Mouse (Mus musculus) olfactory bulb, adult 2 months (tissue): ENCODE data around the gene Arpp21. TPM values are rescaled to one million over a fixed set of nuclear protein-coding genes. Genes with fewer than 3 reads are reported as not detected.
"Not testable (repeated sequence)": the region's sequence is repeated elsewhere in the genome, so short reads cannot be mapped to it uniquely, and the experiment has no call there.

Experiments used
- H3K27ac ChIP-seq: fragments of 200-500 bp; 2 replicates; pipeline ENCODE4 v1.5.1; 2012; ENCODE audit warnings: low read depth, low read length; ENCODE audit not compliant: insufficient read depth
- H3K4me1 ChIP-seq: fragments of 200-500 bp; 2 replicates; pipeline ENCODE4 v1.6.1; 2012; ENCODE audit warnings: low read length; ENCODE audit not compliant: control insufficient read depth, insufficient read depth
- H3K4me3 ChIP-seq: fragments of 200-500 bp; 2 replicates; pipeline ENCODE4 v1.5.1; 2012; ENCODE audit warnings: mild to moderate bottlenecking, low read depth, low read length, moderate library complexity; ENCODE audit not compliant: insufficient read depth
- CTCF ChIP-seq: fragments of 200-500 bp; IDR thresholded peaks from 2 replicates; pipeline ENCODE4 v1.5.1; 2012; ENCODE audit warnings: low read depth, mild to moderate bottlenecking, low read length, moderate library complexity; ENCODE audit not compliant: insufficient read depth
- POLR2A ChIP-seq: fragments of 200-500 bp; IDR thresholded peaks from 2 replicates; pipeline ENCODE4 v1.6.1; 2012; ENCODE audit warnings: mild to moderate bottlenecking, low read depth, low read length, moderate library complexity; ENCODE audit not compliant: insufficient read depth
- WGBS: fragments of 180-500 bp; shearing (Covaris S2); methylation state at CpG from one replicate; pipeline ENCODE4 v1.1.7; 2018; 5-methylcytosine and 5-hydroxymethylcytosine counted together
- polyA plus RNA-seq: library from polyadenylated mRNA; stranded (reverse); fragments of >200 nt; gene quantifications from 2 replicates; pipeline ENCODE4 v1.2.4, GENCODE M21; 2012; ENCODE audit warnings: low replicate concordance; ENCODE audit not compliant: missing spikeins, insufficient read depth, insufficient read length

Gene Arpp21
- polyA plus RNA-seq, 1 experiment, result 639 TPM

GRCm38 (mm10) chr9:112074872-112075271 lies 160.9 kb downstream of the Arpp21 start:
- no peak overlapping the region for H3K4me3 ChIP-seq
- peak overlapping the region; percentile 52 for H3K27ac ChIP-seq
- H3K4me1 ChIP-seq, result peaks cover 14% of the 10 kb centered on the region
- 27% methylated on average over 5 of the region's 5 CpGs for WGBS
- TF ChIP-seq CTCF, result no peak
- no peak for TF ChIP-seq POLR2A

DNA sequence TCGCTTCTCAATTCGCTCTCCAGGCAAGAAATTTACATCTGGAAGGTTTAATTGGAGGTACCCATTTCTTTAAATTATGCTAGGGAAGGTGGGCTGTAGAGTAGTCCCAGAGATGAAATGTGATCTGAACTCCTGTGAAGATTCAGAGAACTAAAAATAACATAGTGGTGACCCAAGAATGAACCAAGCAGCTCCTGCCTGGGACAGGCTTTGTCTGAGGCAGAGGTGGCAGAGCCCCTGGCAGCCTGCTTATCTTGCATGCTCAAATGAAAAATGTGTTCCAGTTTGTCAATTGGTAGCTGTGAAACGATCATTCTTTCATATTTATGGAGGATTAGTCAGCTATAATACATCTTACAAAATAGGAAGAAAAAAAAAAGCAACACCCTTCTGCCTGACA lies 164.4 kb downstream of the Arpp21 start:
- Histone ChIP-seq H3K27ac (0 out of 2 replicates have a peak overlapping the region, but pooled peaks have one; percentile 50), H3K4me3 (no peak overlapping the region), H3K4me1 (peaks cover 17% of the 10 kb centered on the region)
- 23% methylated on average over 3 of the region's 3 CpGs for WGBS
- no peak for TF ChIP-seq CTCF

DNA sequence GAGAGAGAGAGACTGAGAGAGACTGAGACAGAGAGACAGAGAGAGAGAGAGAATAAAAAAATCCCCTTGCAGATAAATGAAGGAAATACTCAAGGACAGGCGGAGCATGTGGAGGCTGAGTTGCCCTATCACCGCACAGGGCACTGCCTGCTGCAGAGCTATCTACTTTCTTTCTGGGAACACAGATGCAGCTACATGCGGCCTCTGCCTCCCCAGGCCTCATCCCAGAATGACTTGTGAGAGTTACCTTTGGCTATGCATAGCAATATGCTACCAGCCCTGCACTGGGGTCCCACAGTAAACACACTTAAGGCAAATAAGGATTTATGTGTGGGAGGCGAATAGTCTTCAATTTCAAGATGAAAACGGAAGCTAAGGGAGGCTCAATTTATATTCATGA lies 164.8 kb downstream of the Arpp21 start:
- H3K4me1 ChIP-seq, result peaks cover 17% of the 10 kb centered on the region
- TF ChIP-seq CTCF (no peak), POLR2A (no peak)
- 0 out of 2 replicates have a peak overlapping the region, but pooled peaks have one; percentile 50 for H3K27ac ChIP-seq
- no peak overlapping the region for H3K4me3 ChIP-seq
- WGBS, result 41% methylated on average over 5 of the region's 5 CpGs

DNA sequence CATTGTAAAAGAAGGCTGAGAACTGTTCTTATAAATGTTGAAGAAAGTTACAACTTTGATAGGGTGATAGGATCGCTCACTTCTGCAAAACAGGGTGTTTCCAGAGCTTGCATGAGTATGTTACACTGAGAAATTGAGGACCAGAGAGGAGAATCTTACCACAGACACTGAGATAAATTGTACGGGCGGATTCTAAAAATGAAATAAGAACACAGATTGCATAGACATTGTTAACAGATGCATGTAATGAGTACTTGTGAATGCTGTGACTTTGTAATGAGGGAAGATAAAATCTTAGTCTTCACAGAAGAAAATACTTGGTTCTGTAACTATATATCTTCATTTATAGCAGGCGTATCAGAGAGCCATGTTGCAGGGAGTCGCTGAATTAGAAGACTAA lies 167.5 kb downstream of the Arpp21 start:
- Histone ChIP-seq H3K4me1 (peaks cover 14% of the 10 kb centered on the region), H3K4me3 (no peak overlapping the region), H3K27ac (no peak overlapping the region)
- 48% methylated on average over 5 of the region's 5 CpGs for WGBS
- TF ChIP-seq POLR2A (no peak), CTCF (no peak)

DNA sequence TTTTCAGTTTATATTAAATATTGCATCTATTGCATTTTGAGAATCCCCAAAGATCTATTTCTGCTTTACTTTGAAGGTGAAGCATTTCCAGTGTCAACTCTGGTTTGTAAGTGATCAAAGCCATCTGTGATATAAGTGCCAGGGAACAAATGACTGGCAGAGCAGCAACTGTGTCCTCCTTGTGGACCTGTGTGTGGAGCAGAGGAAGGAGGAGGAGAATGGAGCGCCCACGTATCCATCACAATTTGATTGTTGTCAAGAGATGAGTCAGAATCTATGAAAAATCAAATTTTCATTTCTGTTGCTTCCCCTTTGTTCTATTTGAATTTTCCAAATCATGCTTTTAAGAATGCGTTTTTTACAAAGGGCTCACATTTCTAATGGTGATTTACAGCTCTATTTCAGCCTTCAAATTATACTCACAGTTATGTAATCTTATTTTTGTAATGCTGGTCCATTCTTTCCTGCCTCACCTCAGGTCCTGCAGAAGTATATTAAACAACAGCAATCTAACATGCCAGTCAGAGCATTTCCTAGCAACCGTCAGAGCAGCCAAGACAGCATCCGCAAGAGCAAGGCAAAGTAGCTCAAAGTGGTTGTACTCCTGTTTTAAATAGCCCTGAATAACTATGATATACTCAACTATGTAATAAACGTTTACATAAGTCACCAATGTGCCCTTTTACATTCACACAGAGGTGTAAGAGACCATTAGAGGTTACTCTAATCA lies 174.9 kb downstream of the Arpp21 start:
- no peak overlapping the region for H3K4me3 ChIP-seq
- H3K27ac ChIP-seq, result no peak overlapping the region
- TF ChIP-seq CTCF (no peak), POLR2A (no peak)
- 58% methylated on average over 6 of the region's 6 CpGs for WGBS
- peaks cover 4% of the 10 kb centered on the region; the same call in 1 of the 2 replicates for H3K4me1 ChIP-seq

DNA sequence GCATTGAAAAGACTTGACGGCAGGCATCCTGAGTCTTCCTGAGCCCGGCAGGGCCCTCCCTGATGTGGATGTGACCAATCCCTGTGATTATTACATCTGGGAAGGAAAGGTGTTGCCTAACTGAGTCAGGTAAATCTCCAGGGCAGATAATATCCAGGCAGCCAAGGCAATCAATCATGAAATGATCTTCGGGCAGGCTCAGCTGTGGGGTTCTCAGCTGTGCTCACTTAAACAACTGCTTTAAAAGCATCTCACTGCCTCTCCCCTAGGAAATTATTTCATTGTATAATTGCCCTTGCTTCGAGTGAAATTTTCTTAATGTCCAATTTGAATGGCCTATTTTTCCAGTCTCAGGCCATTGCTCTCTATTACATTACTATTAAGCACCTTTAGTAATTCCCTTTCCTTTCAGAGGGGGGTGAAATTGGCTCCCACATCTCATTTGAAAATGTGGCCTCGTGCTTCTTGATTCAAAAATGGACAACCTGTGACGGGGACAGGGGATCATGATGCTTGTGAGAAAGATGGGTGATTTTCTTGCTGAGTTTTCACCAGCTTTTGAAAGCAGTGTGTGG lies 180.8 kb downstream of the Arpp21 start:
- TF ChIP-seq POLR2A (no peak), CTCF (no peak)
- H3K27ac ChIP-seq, result no peak overlapping the region
- no peak overlapping the region for H3K4me3 ChIP-seq
- 57% methylated on average over 6 of the region's 6 CpGs for WGBS
- no peaks in the 10 kb centered on the region for H3K4me1 ChIP-seq

DNA sequence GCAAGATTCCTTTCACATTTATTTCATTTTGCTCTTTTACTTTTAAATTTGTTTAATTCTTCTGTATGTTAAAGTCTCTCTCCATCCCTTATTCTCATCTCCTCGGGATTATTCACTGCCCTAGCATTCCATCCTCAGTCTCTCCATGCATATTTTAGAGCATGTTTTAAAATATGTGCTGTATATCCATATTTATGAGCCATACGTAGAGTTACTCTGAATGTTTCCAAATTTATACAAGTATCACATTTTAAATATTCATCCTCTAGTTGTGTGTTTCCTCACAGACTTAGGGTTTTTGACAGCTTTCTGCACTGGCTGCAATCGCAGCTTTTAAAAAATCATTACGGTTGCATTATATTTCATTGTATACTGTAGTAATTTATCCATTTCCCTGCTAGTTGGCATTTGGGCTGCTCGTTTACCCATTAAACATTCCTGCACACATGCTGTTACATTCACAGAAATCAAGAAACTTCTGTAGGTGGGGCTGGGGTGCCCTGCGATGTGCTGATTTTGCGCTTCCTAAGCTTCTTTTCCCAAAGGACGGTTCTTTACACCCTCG lies 187.8 kb downstream of the Arpp21 start:
- Histone ChIP-seq H3K4me1 (no peaks in the 10 kb centered on the region), H3K4me3 (no peak overlapping the region), H3K27ac (no peak overlapping the region)
- 80% methylated on average over 9 of the region's 9 CpGs for WGBS
- TF ChIP-seq CTCF (no peak), POLR2A (no peak)

DNA sequence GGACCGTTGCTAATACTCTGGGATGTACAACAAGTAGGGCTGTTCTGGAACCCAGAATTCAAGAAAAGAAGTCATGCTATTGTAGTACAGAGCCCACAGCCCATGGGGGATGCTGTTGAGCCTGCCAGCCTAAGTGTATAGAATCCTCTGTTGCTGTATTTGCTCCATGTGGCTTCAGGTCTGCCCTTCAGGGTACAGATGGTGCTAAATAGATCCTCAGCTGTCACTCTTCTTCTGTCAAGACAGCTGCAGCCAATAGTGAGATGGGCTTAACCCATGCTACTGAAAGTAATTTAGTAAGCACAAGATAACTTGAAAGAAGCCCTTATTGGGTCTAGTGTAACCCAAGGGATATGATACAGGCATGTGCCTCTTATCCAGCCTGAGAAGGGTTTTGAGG lies 195.2 kb downstream of the Arpp21 start:
- Histone ChIP-seq H3K4me3 (no peak overlapping the region), H3K4me1 (peaks cover 4% of the 10 kb centered on the region; the same call in 1 of the 2 replicates), H3K27ac (no peak overlapping the region)
- WGBS, result 88% methylated on average over 1 of the region's 1 CpGs
- TF ChIP-seq CTCF (no peak), POLR2A (no peak)

- TF ChIP-seq CTCF, result no peak
- no peak for TF ChIP-seq POLR2A
- Histone ChIP-seq H3K4me1 (peaks cover 4% of the 10 kb centered on the region; the same call in 1 of the 2 replicates), H3K27ac (no peak overlapping the region), H3K4me3 (no peak overlapping the region)
- 55% methylated on average over 9 of the region's 9 CpGs for WGBS
Observed at GRCm38 (mm10) chr9:112037732-112038131, 198.0 kb downstream of the Arpp21 start.

DNA sequence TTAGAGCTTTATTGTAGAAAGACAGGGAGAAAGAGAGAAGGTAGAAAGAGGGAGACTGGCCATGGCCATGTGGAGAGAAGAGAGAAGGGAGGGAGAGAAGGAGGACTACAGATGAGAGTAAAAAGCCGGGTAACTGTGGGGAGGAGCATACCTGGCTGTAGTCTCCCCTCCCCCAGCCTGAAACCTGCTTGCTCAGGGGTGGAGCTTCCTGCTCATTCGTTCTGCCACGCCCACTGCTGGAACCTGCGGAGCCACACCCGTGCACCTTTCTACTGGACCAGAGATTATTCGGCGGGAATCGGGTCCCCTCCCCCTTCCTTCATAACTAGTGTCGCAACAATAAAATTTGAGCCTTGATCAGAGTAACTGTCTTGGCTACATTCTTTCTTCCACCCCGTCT lies 201.9 kb downstream of the Arpp21 start:
- not testable (repeated sequence) for H3K4me3 ChIP-seq, H3K27ac ChIP-seq, H3K4me1 ChIP-seq
- 52% methylated on average over 5 of the region's 10 CpGs for WGBS
